Mouse (Mus musculus) left cerebral cortex, postnatal 4 days (tissue): Measurements from ENCODE around the gene Apoo. TPM values are rescaled to one million over a fixed set of nuclear protein-coding genes. Genes with fewer than 3 reads are reported as not detected.

Source experiments
- microRNA-seq: library from miRNA; unstranded; fragments of <30 nt; microRNA quantifications from one replicate; pipeline ENCODE4 v1.2.0, GENCODE M21; 2022
- total RNA-seq, 2 experiments: library from RNA; stranded (reverse); gene quantifications; 2 replicates each; pipeline ENCODE4 v1.2.3; 2021

Apoo gene
- total RNA-seq, 2 experiments from 2014 or later, result 50.7 to 59.8 TPM

Small RNA genes within 50 kb of the gene (microRNA-seq; reads per million reads assigned to microRNA genes)
- not detected for gene Gm44477

Other genes starting within 250 kb of the Apoo start
- gene Zfx, start 243.4 kb upstream of the Apoo start, total RNA-seq, result 10 to 100 TPM; 27.3 to 31.9 TPM
- 100 to 1,000 TPM; 167 to 244 TPM for gene Eif2s3x, start 154.3 kb upstream of the Apoo start, total RNA-seq
- 10 to 100 TPM; 17.5 to 18.7 TPM for gene Klhl15, start 132.5 kb upstream of the Apoo start, total RNA-seq
- gene Fam90a1b, start 340 bp upstream of the Apoo start, total RNA-seq, result under 1 TPM in 1 of 2 experiments, not detected in 1; 0.46 TPM
- 100 to 1,000 TPM; 517 to 564 TPM for gene Maged1, start 175.0 kb downstream of the Apoo start, total RNA-seq